Mouse (Mus musculus): Measurements from ENCODE around the gene Gadd45a. TPM values are rescaled to one million over a fixed set of nuclear protein-coding genes. Genes with fewer than 3 reads are reported as not detected.

Gene Gadd45a
- polyA plus RNA-seq, 1 experiment: 147 TPM

GRCm38 (mm10) chr6:67073446-67073845 is 36.2 kb upstream of the Gadd45a start:
- no peak overlapping the region for H3K4me3 ChIP-seq (replicated peaks)
- no peaks in the 10 kb centered on the region for H3K36me3 ChIP-seq (ENCODE audit: control insufficient read depth)
- no peaks in the 10 kb centered on the region for H3K9me3 ChIP-seq (ENCODE audit: control insufficient read depth, low read length)
- peaks cover 10% of the 10 kb centered on the region for H3K27me3 ChIP-seq (ENCODE audit: control insufficient read depth)
- peaks cover 3% of the 10 kb centered on the region for H3K4me1 ChIP-seq (ENCODE audit: control insufficient read depth)
- TF ChIP-seq GATA1 (IDR thresholded peaks at IDR 0.05; ENCODE audit: low read length): no peak
- TF ChIP-seq TAL1 (IDR thresholded peaks at IDR 0.05; ENCODE audit: low read length): no peak

GRCm38 (mm10) chr6:67071615-67072014 is 34.4 kb upstream of the Gadd45a start:
- no peak overlapping the region for H3K4me3 ChIP-seq (replicated peaks)
- H3K36me3 ChIP-seq (ENCODE audit: control insufficient read depth): no peaks in the 10 kb centered on the region
- H3K4me1 ChIP-seq (ENCODE audit: control insufficient read depth): peaks cover 3% of the 10 kb centered on the region
- TF ChIP-seq GATA1 (IDR thresholded peaks at IDR 0.05; ENCODE audit: low read length) (no peak), TAL1 (IDR thresholded peaks at IDR 0.05; ENCODE audit: low read length) (no peak)
- no peaks in the 10 kb centered on the region for H3K9me3 ChIP-seq (ENCODE audit: control insufficient read depth, low read length)
- H3K27me3 ChIP-seq (ENCODE audit: control insufficient read depth): peaks cover 10% of the 10 kb centered on the region

- Histone ChIP-seq H3K9me3 (ENCODE audit: control insufficient read depth, low read length) (no peaks in the 10 kb centered on the region), H3K4me1 (ENCODE audit: control insufficient read depth) (peaks cover 3% of the 10 kb centered on the region), H3K36me3 (ENCODE audit: control insufficient read depth) (no peaks in the 10 kb centered on the region), H3K27me3 (ENCODE audit: control insufficient read depth) (peaks cover 10% of the 10 kb centered on the region), H3K4me3 (replicated peaks) (no peak overlapping the region)
- no peak for TF ChIP-seq GATA1 (IDR thresholded peaks at IDR 0.05; ENCODE audit: low read length)
- no peak for TF ChIP-seq TAL1 (IDR thresholded peaks at IDR 0.05; ENCODE audit: low read length)
Observed at GRCm38 (mm10) chr6:67069800-67070315, 32.6 kb upstream of the Gadd45a start.

GRCm38 (mm10) chr6:67069219-67069762 is 32.0 kb upstream of the Gadd45a start:
- H3K4me3 ChIP-seq (replicated peaks): no peak overlapping the region
- TF ChIP-seq GATA1 (IDR thresholded peaks at IDR 0.05; ENCODE audit: low read length) (no peak), TAL1 (IDR thresholded peaks at IDR 0.05; ENCODE audit: low read length) (no peak)
- peaks cover 3% of the 10 kb centered on the region for H3K4me1 ChIP-seq (ENCODE audit: control insufficient read depth)
- no peaks in the 10 kb centered on the region for H3K36me3 ChIP-seq (ENCODE audit: control insufficient read depth)
- no peaks in the 10 kb centered on the region for H3K9me3 ChIP-seq (ENCODE audit: control insufficient read depth, low read length)
- H3K27me3 ChIP-seq (ENCODE audit: control insufficient read depth): peaks cover 10% of the 10 kb centered on the region

- TF ChIP-seq TAL1 (IDR thresholded peaks at IDR 0.05; ENCODE audit: low read length): no peak
- TF ChIP-seq GATA1 (IDR thresholded peaks at IDR 0.05; ENCODE audit: low read length): no peak
- no peaks in the 10 kb centered on the region for H3K27me3 ChIP-seq (ENCODE audit: control insufficient read depth)
- H3K9me3 ChIP-seq (ENCODE audit: control insufficient read depth, low read length): no peaks in the 10 kb centered on the region
- no peaks in the 10 kb centered on the region for H3K36me3 ChIP-seq (ENCODE audit: control insufficient read depth)
- H3K4me1 ChIP-seq (ENCODE audit: control insufficient read depth): peaks cover 43% of the 10 kb centered on the region
- H3K4me3 ChIP-seq (replicated peaks): no peak overlapping the region
Observed at GRCm38 (mm10) chr6:67060057-67060456, 22.8 kb upstream of the Gadd45a start.

- TF ChIP-seq GATA1 (IDR thresholded peaks at IDR 0.05; ENCODE audit: low read length) (peak; percentile 40), TAL1 (IDR thresholded peaks at IDR 0.05; ENCODE audit: low read length) (peak; percentile 64)
- H3K4me1 ChIP-seq (ENCODE audit: control insufficient read depth): peaks cover 44% of the 10 kb centered on the region
Observed at GRCm38 (mm10) chr6:67057991-67058696, 20.9 kb upstream of the Gadd45a start.

DNA sequence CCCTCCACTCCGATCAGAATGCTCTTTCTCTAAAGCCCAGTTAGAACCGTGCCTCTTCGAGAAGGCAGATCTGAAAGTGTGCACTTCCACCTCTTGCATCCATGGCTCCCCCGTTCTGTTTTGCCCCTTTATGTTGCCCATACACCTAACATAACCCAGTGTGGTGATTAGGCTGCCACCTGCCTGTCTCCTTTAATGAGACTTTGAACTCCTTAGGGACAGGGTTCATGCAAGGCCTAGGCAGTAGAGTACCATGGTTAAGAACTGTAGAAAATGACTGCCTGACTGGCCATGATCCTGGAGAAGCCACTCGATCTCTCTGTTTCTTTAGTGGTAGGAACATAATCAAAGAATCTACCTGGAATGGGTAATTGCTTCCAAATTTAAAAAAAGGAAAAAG is 20.3 kb upstream of the Gadd45a start:
- no peaks in the 10 kb centered on the region for H3K36me3 ChIP-seq (ENCODE audit: control insufficient read depth)
- H3K9me3 ChIP-seq (ENCODE audit: control insufficient read depth, low read length): no peaks in the 10 kb centered on the region
- TF ChIP-seq TAL1 (IDR thresholded peaks at IDR 0.05; ENCODE audit: low read length) (no peak), GATA1 (IDR thresholded peaks at IDR 0.05; ENCODE audit: low read length) (no peak)
- H3K27me3 ChIP-seq (ENCODE audit: control insufficient read depth): no peaks in the 10 kb centered on the region
- peaks cover 44% of the 10 kb centered on the region for H3K4me1 ChIP-seq (ENCODE audit: control insufficient read depth)
- peak overlapping the region; percentile 28 for H3K4me3 ChIP-seq (replicated peaks)

More at GRCm38 (mm10) chr6:67057991-67058696, 20.9 kb upstream of the Gadd45a start:
- Histone ChIP-seq H3K4me3 (replicated peaks) (peak overlapping the region; percentile 28), H3K36me3 (ENCODE audit: control insufficient read depth) (no peaks in the 10 kb centered on the region), H3K27me3 (ENCODE audit: control insufficient read depth) (no peaks in the 10 kb centered on the region), H3K9me3 (ENCODE audit: control insufficient read depth, low read length) (no peaks in the 10 kb centered on the region)

DNA sequence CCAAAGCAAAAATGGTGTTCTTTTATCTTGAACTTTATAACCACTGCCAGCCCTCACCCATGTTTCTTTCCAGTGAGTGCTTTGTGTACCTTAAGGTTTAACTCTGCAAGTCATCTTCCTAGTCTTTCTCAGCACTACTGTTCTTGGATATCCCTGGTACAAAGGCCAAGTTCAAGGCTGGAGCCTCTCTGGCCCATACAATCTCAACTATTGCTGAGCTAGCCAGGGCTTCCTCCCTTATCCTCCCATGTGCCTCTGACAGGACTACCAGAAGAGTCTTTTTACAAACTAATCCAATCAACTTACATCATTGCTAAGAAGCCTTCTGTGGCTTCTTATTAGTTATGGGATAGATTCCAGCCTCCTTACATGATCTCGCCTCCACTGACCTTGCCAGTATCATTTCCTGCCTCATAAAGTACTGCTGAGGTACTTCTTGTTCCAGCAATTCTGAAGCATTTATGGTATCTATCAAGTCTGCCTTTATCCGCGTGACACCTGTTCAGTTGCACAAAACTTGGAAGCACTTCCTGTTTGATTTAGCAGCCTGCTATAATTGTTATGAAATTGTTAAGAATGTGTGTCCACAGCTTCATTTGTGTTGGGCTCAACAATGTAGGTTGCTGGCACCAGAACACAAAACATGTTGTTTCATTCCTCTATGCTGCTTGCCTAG is 19.8 kb upstream of the Gadd45a start:
- Histone ChIP-seq H3K4me3 (replicated peaks) (no peak overlapping the region), H3K36me3 (ENCODE audit: control insufficient read depth) (no peaks in the 10 kb centered on the region), H3K27me3 (ENCODE audit: control insufficient read depth) (no peaks in the 10 kb centered on the region), H3K4me1 (ENCODE audit: control insufficient read depth) (peaks cover 44% of the 10 kb centered on the region), H3K9me3 (ENCODE audit: control insufficient read depth, low read length) (no peaks in the 10 kb centered on the region)
- TF ChIP-seq TAL1 (IDR thresholded peaks at IDR 0.05; ENCODE audit: low read length): no peak
- TF ChIP-seq GATA1 (IDR thresholded peaks at IDR 0.05; ENCODE audit: low read length): no peak
